Mouse (Mus musculus): Measurements from ENCODE around the gene Scn4b.

The Scn4b gene

DNA sequence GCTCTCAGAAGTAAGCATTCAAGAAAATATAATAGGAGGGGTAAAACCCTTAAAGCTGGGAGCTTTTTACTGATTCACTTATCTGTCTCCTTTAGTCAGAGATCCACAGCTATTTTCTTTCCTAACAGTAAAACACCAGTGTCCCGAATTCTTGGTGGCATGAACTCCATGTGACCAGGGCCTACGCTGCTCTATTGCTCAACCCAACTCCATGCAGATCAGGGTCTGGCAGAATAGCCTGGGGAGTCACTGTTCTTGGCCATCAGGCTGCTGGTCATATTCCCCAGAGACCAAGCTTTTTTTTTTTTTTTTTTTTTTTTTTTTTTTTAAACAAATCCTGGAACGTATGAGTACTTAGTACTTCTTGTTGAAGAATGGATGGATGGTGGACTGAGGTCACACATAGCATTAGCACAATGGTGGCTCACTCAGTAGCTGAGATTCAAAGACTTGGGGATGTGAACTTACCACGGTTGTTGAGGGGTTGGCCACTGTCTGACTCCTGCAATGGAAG, 51.5 kb downstream of the Scn4b start:
- DNase-seq (ENCODE audit: low spot score): no peak

DNA sequence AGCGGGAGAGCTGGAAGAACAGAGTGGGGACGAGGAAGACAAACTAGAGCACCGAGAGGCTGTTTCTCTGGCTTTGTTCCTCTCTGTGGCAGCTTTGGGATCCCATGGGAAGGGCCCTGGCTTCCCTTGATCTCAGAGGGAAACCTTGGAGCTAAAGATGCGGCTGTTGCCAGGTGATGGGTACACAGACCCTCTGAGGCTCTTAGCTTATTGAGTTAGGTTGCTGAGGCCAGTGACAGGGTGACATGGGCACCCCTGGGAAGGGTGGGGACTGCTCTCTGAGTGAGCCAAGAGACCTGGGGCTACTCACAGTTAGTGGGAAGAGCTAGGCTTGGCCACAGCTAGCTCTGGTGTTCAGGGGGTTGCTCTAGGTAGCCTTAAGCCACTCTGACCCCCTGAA, 57.3 kb downstream of the Scn4b start:
- no peak for DNase-seq (ENCODE audit: low spot score)

DNA sequence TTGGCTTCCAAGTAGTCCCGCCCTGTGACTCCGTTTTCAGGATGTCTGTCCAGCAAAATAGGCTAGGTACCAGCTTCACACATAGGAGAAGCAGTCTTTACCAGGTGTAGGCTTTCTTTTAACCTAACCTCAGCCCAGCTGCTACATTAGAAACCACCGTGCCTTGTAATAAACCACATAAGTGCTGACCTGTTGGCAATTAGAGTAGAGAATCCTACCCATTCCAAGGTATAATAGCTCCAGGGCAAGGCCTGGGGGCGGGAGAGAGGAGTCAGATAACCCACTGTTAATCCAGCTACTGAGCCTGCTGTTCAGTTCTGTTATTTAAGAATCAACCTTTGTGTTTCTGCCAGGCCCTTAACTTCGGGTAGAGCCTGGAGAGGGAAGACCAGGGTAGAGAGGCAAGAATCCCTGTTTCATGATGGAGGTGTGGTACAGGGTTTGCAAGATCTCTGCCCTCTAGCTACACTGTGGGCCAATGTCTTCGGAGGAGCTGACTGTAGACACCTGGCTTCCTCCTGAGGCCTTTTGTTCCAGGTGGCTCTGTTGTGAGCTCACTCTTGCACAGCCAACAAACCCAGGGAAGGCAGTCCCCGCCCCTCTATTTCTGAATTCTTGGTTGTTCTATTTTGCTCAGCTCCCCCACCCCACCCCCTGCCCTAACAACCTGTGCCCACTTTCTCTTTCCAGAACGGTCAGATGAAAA, 58.1 kb downstream of the Scn4b start:
- DNase-seq (ENCODE audit: low spot score): no peak

DNA sequence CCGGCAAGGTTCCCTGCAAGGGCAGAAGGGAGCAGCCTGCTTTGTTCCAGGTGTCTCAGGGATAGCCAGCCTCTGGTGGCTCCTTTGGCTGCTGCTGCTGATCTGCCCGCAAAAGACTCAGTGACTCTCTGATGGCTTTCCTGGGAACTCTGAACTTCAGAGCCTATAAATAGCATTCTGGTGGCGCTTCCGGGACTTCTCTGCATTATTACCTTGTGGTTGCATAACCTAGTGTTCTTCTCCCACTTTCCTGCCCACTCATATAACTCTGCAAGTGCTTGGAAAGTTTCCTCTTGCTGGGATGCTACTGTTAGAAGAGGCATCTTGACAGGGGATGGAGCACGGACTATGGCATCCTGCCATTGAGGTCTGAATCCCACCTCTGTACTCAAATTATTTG, 59.4 kb downstream of the Scn4b start:
- no peak for DNase-seq (ENCODE audit: low spot score)

DNA sequence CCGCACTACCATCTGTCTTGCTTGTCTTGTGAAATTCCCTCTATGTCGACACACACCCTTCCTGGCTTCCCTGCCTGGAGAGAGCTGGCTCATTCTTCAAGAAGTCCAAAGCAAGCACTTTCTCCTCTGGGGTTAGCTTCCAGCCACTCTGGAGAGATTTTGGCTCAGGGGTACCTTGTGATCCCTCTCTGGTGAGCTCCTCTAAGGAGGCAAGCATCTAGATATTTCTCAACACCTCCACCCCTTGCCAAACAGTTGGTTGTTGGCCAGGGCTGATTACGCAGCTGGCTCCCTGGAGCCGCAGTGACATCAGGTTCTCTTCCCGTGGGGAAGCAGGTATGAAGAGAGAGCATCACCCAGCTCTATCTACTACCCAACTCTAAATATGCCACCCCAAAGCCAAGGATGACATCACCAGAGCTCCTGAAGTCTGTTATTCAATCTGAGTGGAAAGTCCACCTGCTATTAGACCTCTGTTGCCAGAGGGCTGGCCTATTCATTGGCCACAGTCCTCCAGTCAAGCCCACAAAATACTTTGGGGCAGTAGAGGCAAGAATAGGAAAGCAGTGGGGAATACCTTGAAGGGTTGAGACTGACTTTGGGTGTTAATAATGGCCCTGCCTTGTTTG, 63.2 kb downstream of the Scn4b start:
- no peak for DNase-seq (ENCODE audit: low spot score)

DNA sequence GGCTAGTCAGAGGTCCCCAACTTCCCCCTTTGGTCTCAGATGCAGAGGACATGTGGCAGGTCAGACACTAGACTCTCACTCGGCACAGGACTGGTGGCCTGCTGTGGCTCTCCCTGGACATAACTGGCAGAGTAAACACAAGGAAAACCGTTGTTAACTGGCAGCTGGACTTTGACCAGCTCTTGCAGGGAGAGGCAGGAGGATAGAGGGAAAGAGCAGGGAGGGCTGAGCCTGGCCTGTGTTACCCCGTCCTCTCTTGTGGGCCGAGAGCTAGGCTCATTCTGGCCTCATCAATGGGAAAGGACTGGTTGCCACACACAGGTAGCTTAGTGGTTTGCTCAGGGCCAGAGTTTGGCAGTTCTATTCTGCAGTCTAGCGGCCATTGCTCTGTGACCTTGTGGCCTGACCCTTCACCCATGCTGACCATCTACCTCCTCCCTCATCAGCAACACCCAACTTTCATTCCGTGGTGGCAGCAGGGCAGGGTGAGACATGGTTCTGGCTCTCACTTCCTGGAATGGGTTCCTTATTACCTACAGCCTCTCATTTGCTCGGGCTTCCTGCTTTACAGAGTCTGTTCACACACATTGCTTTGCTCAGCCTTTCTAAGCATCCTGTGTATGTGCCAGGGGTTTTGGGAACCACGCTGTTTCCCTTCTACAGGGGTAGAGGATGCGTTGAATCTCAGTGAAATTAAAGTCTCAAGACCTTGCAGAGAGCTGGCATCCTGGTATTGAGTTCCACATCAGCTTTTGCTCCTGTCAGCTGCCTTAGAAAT, 64.0 kb downstream of the Scn4b start:
- no peak for DNase-seq (ENCODE audit: low spot score)
